Mouse (Mus musculus) left cerebral cortex, adult 8-10 months (tissue): ENCODE data around the gene Egfl8. TPM values are rescaled to one million over a fixed set of nuclear protein-coding genes. Genes with fewer than 3 reads are reported as not detected.

Source experiments
- DNase-seq, 2 experiments: peaks; one replicate each; pipeline ENCODE4 v3.0.0; 2022; ENCODE audit warnings: low spot score in 2 of 2
- total RNA-seq, 4 experiments: library from RNA; stranded (reverse); gene quantifications; 2 replicates each; pipeline ENCODE4 v1.2.4; 2022

The Egfl8 gene
- total RNA-seq, 4 experiments from 2014 or later, result 3.0 to 4.9 (median 3.4) TPM

DNA sequence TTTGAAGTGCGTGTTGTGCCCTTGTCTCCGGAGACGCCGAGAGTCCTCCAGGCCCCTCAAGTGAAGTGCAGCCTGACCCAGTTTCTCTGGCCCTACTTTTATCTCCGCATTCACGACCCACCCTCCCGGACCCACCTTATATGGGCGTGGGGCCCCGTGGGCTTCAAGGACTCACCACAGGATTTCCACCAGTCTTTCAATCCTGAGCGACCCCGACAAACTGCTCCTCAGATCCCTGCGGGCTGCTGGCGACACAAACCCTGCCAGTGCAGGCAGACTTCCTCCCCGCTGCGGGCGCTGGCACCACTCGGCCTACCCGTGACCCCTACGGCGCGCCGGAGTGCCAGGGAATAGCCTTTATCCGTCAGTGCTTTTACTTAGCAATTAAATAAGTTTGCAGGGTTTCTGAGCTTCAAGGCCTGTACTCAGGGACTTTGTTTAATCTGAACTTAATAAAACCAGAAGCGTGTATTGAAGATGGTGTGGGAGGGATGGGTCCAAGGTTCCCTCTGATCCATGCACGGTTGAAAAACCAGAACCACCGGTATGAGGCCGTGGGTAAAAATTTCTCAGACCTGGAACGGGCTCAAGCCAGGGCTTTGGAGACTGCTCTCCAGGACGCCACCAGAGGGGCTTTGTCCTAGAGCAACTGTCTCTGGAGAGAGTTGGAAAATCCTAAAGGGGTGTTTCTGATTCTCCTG lies 12.3 kb upstream of the Egfl8 start, which contains the start of gene Ppt2:
Ppt2 (minus strand) TSS at position 568 of the 701 bp plus-strand sequence.
- no peak for DNase-seq

DNA sequence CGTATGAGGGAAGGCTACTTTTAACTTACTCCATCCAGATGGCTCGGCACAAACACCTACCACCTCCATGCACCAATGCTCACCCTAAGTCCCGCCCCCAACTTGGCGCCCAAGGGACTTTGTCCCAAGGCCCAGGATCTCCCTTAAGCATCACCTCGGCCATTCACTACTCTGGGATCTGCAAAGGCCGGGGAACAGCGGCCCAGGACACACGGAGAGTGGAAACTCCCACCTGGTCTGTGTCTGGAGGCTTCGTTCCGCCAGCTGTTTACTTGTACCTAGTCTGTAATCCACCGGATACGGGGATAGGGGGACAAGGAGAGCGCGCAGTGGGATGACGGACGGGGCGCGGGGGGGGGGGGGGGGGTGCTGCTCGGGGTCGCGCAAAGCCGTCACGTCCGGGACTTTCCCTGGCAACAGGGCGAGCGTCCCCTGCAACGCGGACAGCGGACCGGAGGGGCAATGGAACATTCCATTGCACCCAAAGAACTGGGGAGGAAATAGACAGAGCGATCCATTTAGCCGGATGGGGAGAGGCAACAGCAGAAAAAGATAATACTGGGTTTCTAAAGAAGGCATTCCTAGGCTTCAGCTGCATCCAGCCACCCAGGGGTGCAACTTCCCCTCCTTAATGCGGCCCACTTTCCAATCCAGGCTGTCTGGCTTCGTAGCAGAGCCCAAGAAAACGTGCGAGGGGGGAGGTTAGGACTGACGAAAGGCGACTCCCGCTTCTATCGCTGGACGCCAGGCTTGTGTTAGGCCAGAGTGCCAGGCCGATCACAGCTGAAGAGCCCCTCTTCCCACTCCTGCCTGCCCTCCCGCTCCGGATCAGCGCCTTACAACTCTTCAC lies 11.5 kb upstream of the Egfl8 start:
- peak in 1 of 2 experiments; percentile 87 for DNase-seq

DNA sequence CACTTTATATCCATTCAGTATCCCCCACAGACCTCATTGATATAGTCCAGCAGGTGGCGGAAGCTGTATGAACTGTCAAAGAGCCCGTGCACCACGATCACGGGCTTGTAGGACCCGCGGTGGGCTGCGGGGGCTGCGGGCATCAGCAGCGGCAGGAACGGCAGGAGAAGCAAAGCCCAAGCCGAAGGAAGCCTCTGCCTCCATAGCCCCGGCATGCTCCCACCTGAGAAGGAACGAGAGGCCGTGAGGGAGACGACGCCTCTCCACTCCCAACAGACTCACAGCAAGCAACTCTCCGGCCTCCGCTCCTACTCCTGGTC lies 11.0 kb upstream of the Egfl8 start:
- DNase-seq, result no peak

DNA sequence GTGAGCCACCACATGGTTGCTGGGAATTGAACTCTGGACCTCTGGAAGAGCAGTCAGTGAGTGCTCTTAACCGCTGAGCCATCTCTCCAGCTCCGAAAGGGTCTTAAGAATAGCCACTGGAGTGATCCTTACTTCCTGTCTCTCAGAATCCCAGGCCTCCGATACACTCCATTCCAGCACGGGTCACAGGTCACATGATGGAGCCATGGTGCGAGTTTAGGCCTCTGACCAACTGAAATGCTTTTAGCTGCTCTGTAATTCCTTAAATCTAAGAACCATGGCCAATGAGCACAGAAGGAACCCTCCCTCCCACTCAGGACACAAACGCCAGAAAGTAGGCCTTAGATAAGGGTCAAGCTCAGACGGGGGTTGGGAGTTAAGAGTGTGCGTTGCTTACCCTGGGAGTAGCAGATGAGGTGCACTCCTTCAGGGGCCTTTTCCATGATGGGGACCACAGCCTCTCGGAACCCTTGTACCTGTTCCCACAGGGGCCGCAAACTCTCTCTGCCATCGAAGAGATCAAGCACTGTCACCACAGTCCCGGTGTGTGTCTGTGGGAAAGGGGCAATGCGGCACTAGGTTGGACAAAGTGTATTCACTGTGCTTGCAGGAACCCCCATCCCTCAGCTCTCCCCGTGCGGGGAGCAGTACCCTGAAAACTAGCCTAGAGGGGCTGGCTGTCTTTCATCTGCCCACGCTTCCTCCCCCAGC lies 10.4 kb upstream of the Egfl8 start:
- no peak for DNase-seq

DNA sequence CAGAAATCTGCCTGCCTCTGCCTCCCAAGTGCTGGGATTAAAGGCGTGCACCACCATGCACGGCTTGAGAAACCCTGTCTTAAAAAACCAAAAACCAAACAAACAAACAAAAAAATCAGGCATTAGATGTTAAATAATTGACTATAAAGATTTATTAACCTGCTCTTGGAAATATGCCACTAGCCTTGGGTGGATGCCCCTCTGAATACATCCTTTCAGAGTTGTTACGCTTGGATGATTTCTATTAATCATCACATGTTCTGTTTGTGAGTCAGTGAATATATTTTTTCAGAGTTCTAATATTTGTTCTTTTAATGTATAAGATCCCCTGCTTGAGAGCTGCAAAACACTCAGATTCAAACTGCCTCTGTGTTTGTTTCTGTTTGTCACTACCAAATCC lies 9.2 kb upstream of the Egfl8 start:
- no peak for DNase-seq

DNA sequence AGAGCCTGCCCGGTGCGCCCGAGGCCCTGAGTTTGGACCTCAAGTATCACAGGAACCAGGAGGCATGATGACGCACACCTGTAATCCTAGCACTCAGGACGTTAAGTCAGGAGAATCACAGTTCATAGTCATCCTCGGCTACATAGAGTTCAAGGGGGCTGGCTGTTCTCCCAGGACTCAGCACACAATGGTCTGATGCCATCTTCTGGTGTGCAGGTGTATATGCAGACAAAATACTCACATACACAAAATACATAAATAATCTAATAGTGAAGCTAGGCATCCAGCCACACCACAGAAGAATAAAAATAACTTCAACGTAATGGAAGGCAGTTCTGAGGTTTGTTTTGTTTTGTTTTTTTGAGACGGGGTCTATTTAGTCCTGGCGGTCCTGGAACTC lies 7.4 kb upstream of the Egfl8 start:
- DNase-seq, result no peak

DNA sequence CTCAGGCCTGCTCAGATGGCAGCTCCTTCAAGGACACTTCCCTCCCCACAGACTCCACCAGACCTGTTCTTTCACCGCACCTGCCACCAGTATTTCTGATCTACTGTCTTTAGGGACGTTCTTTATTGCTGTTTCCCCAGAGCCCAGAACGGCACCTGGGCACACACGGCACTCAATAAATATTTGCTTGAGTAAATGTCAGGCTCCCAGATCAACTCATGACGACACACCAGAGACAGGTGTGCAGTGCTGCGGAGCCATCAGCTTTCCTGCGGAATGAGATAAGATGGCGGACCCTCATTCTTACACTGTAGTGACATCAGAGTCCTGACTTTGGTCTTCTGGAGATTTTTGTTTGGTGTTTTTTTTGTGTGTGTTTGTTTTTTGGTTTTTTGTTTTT lies 5.2 kb upstream of the Egfl8 start:
- no peak for DNase-seq

DNA sequence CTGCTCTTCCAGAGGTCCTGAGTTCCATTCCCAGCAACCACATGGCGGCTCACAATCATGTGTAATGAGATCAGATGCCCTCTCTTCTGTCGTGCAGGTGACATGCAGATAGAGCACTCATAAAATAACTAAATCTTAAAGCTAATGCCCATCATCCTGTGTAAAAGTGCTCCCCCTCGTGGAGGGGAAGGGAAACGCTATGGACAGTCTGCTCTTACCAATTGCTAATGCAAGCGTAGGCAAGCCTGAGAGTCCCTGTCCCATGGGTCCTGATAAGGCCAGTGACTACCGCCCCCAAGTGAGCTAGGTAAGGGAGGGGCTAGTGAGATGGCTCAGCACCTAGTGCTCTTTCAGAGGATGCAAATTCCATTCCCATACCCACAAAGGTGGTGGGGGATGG lies 3.2 kb upstream of the Egfl8 start:
- DNase-seq, result no peak

DNA sequence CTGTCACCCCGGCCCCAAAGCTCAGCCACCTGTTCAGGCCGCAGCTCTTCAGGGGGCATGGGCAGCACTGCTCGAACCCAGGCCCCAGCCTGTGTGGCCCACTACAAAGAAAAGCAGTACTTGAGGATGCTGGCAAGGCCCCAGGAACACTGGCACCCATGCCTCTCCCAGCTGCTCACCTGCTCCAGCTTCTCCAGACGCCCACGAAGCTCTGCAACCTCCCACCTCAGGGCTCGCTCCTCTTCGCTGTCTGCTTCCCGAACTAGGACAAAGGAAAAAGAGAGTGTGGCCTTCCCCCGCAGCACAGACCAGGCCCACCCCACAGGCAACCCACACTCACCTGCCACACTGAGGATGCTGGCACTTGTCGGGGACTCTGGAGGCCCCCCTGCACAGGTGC lies 1.9 kb downstream of the Egfl8 start:
- no peak for DNase-seq

DNA sequence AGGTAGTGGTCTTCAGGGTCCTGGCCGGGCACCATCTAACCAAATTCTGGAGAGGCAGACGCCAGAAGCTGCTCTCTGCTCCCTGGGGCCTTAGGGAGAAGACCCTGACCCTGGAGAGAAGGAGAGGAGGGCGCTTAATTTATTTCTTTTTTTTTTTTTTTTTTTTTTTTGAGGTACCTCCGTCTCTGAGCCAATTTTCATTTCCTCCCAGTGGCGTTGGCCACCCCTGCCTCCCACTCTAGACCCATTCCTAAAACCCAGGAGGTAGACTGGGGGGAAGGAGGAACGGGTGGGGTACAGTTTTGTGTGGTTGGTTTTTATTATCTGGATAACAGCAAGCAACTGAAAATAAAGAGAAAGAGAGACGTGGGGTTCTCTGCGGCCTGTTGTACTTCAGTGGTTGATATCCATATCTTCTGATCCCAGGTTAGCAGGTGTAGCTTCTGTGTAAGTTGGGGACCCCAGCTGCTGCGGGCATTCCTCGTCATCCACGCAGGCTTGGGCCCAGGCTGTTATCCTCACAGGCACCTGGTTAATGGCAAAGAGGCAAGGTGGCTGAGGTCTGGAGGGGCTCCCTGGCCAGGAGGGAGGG lies 2.6 kb downstream of the Egfl8 start:
- DNase-seq, result no peak

DNA sequence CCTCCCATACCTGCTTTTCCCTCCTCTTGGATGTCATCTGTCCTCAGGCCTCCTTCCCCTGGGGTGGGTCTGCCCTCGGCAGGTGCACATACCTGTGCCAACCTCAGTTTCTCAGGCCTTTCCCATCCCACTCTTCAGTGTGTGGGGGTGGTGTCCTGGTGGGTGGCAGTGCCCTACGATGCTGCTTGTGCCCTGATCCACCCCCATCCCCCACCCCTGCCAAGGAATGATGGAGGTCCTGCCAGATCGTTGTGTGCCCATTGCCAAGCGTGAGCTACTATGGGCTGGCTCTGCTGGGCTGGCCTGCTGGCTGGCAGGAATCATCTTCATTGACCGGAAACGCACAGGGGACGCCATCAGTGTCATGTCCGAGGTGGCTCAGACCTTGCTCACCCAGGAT lies 4.7 kb downstream of the Egfl8 start:
- no peak for DNase-seq

DNA sequence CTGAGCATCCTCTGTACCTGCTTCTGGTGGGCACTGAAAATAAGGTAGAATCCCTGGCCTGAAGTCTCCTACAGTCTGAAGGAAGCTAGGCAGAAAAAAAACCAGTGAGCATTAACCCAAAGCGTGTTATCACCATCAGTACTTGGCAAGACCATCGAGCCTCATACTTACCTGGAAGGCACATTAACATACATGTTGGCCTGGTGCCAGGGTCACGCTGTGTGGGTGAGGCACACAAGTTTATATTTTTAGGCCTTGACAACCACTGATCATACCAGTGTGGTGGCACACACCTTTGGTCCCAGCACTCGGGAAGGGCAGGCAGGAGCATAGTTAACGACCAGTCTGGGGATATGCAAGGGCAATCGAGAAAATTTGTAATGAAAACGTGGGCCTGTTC lies 7.8 kb downstream of the Egfl8 start:
- no peak for DNase-seq

DNA sequence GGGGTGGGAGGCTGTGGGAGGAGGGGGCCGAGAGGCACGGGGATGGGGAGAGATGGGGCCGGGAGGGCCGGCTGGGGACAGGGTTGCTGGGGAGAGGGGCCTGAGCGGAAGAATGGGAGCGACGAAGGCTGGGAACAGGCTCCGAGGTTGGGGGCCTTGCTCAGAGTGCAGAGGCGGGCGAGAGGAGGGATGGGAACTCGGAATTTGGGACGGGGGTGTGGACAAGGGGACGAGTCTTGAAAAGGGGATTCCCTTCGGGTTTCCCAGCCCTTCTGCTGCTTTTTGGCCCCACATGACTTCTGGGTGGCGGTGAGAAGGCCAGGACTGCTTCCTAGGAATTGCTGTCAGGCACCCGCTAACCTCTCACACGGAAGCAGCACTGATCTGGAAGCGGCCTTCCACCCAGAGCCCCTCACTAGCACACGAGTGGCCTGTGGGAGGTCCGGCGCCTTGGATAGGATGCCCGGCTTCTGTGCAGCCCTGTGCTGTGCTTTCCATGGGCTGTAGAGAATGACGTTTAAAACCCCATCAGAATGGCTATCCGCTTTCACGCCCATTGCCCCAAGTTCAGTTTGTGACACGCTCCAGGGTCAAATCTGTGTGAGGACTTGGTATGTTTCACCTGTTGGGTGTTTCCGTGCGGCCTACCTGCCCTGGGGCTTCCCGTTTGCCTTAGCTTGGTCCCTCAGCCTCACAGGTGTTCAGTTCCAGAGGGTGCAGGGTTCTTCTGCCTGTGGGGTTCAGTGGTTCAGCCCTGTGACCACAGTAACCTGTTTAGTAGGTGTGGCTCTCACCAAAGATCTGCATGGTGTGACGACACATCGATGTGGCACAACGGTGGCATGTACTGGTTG lies 9.4 kb downstream of the Egfl8 start:
- no peak for DNase-seq

DNA sequence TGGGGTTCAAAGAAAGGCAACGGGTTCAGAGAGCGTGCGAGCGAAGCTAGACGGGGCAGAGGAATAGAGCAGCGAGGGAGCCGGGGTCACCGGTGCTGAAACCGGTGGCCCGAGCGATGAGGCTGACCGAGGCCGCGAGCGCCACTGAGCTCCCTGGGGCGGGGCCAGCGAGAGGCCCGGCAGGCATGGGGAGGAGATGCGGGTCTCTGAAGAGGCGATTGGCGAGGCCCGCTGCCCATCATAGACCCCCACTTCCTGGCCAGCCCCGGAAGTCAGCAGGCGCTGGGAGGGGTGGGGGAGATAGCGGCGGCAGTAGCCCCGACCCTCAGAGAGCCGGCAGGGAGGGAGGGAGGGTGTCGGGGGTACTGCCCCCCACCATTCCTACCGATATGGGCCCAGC lies 10.2 kb downstream of the Egfl8 start:
- DNase-seq, result peak; percentile 94 to 97

DNA sequence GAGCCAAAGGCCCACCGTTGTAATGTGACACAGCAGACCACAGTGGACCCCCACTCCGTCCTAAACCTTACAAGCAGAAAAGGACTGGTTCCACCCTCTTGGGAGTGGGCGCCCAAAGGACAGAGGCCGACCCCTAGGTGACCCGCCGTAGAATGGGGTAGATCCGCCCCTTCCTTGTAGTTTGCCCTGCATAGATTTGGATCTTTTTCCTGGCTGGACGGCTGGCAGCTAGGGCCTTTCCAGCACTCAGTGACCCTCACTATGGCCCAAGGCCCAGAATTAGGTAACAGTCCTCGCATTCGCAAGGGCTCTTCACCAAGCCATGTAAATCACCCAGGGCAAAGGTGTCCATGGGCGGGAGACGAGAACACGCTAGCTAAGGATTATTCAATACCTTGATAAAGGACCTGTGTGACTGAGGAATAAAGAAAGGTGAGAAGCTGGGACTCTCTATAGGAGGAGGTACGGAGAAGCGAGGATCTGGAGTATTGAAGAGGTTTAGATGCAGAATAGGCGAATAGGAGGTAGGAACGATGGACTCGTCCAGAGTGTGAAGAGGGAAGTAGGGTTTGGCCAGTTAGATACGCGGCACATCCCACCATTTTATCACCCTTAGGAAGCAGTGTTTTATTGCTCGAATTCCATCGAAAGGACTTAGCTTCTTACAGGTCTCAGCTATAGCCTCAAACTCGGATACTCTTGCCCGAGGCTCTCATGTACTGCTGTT lies 11.1 kb downstream of the Egfl8 start:
- no peak for DNase-seq

DNA sequence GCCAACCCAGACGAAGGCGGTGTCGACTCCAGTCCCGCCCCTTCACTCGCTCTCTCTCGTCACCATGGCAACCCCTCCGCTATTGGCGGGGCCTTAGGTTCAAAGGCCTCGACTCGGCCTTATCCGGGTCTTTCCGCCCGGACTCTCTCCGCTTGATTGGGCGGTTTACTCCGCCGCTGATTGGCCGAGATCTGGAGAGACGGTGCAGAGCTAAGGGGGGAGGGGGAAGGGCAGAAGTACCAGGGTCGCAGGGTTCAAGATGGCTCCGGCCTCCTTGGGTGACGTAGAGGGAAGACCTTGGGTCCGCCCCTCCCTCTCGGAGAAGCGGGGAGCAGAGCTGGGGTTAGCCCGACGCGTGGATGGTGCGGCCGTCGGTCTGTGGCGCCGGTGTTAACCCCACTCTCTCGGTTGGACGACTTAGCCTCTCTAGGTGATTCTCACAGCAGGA lies 11.7 kb downstream of the Egfl8 start, which contains the start of gene Agpat1:
Agpat1 (plus strand) TSS at position 202 of the 448 bp plus-strand sequence.
- DNase-seq, result peak; percentile 92 to 99

DNA sequence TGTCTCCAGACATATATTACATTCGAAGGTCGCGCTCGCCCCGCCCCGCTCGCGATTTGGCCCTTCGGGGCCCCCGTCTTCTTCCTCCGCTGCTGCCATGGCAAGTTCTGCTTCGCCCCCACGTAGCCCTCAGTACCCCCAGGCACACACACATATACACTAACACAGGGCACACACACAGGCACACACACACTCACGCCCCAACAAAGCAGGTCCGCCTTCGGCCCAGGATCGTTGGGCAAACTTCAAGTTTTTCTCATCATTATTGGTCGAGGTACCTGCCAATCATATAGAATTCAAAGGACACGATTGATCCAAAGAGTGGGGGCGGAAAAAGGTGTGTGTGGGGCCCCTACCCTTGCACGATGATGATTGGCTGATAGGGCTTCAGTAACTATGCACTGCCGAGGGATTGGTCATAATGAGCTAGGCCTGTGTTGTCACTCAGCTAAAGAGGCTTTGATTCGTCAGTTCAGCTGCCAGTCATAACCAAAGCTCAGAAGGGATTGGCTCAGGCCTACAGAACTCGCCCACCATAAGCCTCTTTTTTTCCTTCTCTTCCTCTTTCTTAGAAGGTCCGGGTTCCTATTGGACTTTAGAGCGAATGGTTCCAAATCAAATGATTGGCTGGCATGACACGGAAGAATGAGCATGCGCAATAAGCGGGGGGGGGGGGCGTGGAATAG lies 12.3 kb downstream of the Egfl8 start, which contains the start of gene Rnf5:
Rnf5 (minus strand) TSS at position 316 of the 686 bp plus-strand sequence.
- DNase-seq, result peak; percentile 96 to 100

DNA sequence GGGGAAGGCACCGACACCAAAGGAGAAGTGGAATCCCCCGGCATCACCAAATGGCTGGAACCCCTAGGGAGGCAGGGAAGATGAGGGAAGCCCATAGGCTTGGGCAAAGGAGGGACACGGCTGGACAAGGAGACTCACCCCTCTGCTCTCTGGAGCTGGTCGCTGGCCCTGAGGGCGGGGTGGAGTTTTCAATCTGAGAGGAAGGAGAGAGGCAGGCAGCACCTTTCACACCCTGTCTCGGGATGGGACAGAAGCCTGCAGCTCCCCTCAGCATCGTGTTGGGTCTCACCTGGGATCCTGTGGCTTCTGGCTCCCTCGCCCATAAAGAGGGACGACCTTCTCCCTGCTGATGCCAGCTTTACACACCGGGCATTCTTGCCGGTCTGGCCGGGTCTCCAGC lies 14.0 kb downstream of the Egfl8 start:
- no peak for DNase-seq

DNA sequence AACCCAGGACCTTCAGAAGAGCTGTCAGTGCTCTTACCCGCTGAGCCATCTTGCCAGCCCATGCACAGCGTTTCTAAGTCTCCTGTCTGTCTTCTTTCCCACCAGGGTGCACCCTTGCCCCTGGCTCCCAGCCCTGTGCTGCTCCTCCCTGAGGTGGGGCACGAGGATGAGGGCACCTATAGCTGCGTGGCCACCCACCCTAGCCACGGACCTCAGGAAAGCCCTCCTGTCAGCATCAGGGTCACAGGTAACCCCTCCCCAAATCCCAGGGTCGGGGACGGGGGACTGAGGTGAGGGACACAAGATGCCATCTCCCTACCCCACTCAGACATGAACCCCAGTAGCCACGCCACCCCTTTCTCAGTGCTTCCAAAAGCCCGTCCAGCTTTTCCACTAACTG lies 15.9 kb downstream of the Egfl8 start:
- DNase-seq, result no peak
